In genomic region chr10:71223101-71223500, GRCm38 (mm10) we compare ENCODE assay signal across 14 mouse cellular contexts.
"Had no signal": no experiment of that assay in that cellular context is flagged by ENCODE, and none has a peak within 500 bp of the region (broad histone marks: within the 10 kb centered on the region; RNA-seq: fewer than 3 reads in every experiment).

No protein-coding gene starts in this region.

- H3K4me3 ChIP-seq: layer of hippocampus, adult 2 months; limb, embryonic 12.5 days; liver, embryonic 13.5 days; lung, embryonic 15.5 days; megakaryocyte, embryonic 14.5 days had no signal

- DNase-seq: kidney, adult 9 months; kidney, postnatal 36 days; liver; liver, embryonic 13.5 days; liver, postnatal 0 days; lung, postnatal 14 days; right cerebral cortex, postnatal 14 days; thymus, postnatal 36 days had no signal

- H3K4me2 ChIP-seq: limb, embryonic 12.5 days; liver, embryonic 13.5 days; lung, embryonic 15.5 days had no signal

- H3K27me3 ChIP-seq: liver, embryonic 13.5 days; lung, embryonic 15.5 days; megakaryocyte, embryonic 14.5 days had no signal

- H3K9ac ChIP-seq: limb, embryonic 12.5 days; liver, embryonic 13.5 days; liver, postnatal 0 days; lung, embryonic 15.5 days had no signal

- H3K4me1 ChIP-seq: limb, embryonic 12.5 days; lung, embryonic 15.5 days had no signal

- ATAC-seq: liver, postnatal 0 days had no signal

- H3K27ac ChIP-seq: kidney, postnatal 0 days; layer of hippocampus, adult 2 months; limb, embryonic 12.5 days; liver, embryonic 13.5 days; lung, embryonic 15.5 days; macrophage had no signal

- H3K9me3 ChIP-seq: liver, embryonic 13.5 days; lung, embryonic 15.5 days had no signal
